Mouse (Mus musculus): Measurements from ENCODE around the gene Morc4.

Gene Morc4

GRCm38 (mm10) chrX:139805918-139806317, 65.6 kb downstream of the Morc4 start:
- no peak for DNase-seq (ENCODE audit: low spot score)

- no peak for DNase-seq (ENCODE audit: low spot score)
These were observed 68.4 kb downstream of the Morc4 start for GRCm38 (mm10) chrX:139803028-139803427.

GRCm38 (mm10) chrX:139800406-139800878, 71.0 kb downstream of the Morc4 start, which contains the start of gene Cldn2:
Gene Cldn2, plus strand, starts transcription at chrX:139800828.
- no peak for DNase-seq (ENCODE audit: low spot score)

- no peak for DNase-seq (ENCODE audit: low spot score)
These were observed 71.5 kb downstream of the Morc4 start for GRCm38 (mm10) chrX:139799953-139800352.

- DNase-seq (ENCODE audit: low spot score) = peak; percentile 29
These were observed 73.6 kb downstream of the Morc4 start for GRCm38 (mm10) chrX:139797875-139798274.

- DNase-seq (ENCODE audit: low spot score) = no peak
These were observed 75.4 kb downstream of the Morc4 start for GRCm38 (mm10) chrX:139796037-139796436.

- no peak for DNase-seq (ENCODE audit: low spot score)
These were observed 77.2 kb downstream of the Morc4 start for GRCm38 (mm10) chrX:139794072-139794845.

- DNase-seq (ENCODE audit: low spot score) = no peak
These were observed 85.7 kb downstream of the Morc4 start for GRCm38 (mm10) chrX:139785764-139786163.

GRCm38 (mm10) chrX:139783045-139783422, 88.4 kb downstream of the Morc4 start:
- DNase-seq (ENCODE audit: low spot score) = no peak

GRCm38 (mm10) chrX:139782278-139783044, 89.0 kb downstream of the Morc4 start, which contains the start of gene Ripply1:
Gene Ripply1, minus strand, starts transcription at chrX:139782353.
- DNase-seq (ENCODE audit: low spot score) = no peak

GRCm38 (mm10) chrX:139781563-139781962, 89.9 kb downstream of the Morc4 start:
- no peak for DNase-seq (ENCODE audit: low spot score)

- DNase-seq (ENCODE audit: low spot score) = no peak
These were observed 90.5 kb downstream of the Morc4 start for GRCm38 (mm10) chrX:139780988-139781387.

GRCm38 (mm10) chrX:139779401-139779800, 92.1 kb downstream of the Morc4 start:
- no peak for DNase-seq (ENCODE audit: low spot score)

GRCm38 (mm10) chrX:139778886-139779285, 92.6 kb downstream of the Morc4 start:
- DNase-seq (ENCODE audit: low spot score) = no peak

- DNase-seq (ENCODE audit: low spot score) = no peak
These were observed 94.1 kb downstream of the Morc4 start for GRCm38 (mm10) chrX:139777357-139777756.

- DNase-seq (ENCODE audit: low spot score) = peak; percentile 35
These were observed 96.3 kb downstream of the Morc4 start for GRCm38 (mm10) chrX:139775084-139775612.

GRCm38 (mm10) chrX:139774309-139775083, 97.0 kb downstream of the Morc4 start:
- peak; percentile 40 for DNase-seq (ENCODE audit: low spot score)

Measured in ovary, postnatal 36 days (tissue).